Mouse (Mus musculus) hindbrain, embryonic 16.5 days (tissue): ENCODE measurements at regions not wholly inside any gene's neighbourhood (a gene's known extent, or its start where the extent isn't known, plus 50 kb on each side); places are given as distances from the start of the nearest gene placed in this dataset.
"Not testable (repeated sequence)": the region's sequence is repeated elsewhere in the genome, so short reads cannot be mapped to it uniquely, and the experiment has no call there.

ENCODE experiments used
- ATAC-seq: fragments of 200-750 bp; cut with Nextera tagmentation; 2 replicates; pipeline ENCODE4 v1.8.0; 2017; ENCODE audit warnings: moderate TSS enrichment, moderate library complexity
- H3K27ac ChIP-seq: fragments of 300-500 bp; sonication (generic); 2 replicates; pipeline ENCODE4 v1.5.1; 2014; ENCODE audit warnings: low read depth, mild to moderate bottlenecking, control low read depth, low read length, moderate library complexity
- H3K27me3 ChIP-seq: fragments of 300-500 bp; sonication (generic); replicated peaks from 2 replicates; pipeline ENCODE4 v1.6.1; 2014; ENCODE audit warnings: low read length; ENCODE audit not compliant: control insufficient read depth, insufficient read depth
- H3K36me3 ChIP-seq: fragments of 300-500 bp; sonication (generic); 2 replicates; pipeline ENCODE4 v1.6.1; 2014; ENCODE audit warnings: mild to moderate bottlenecking, low read length, moderate library complexity, mixed read lengths; ENCODE audit not compliant: control insufficient read depth, insufficient read depth
- H3K4me1 ChIP-seq: fragments of 300-500 bp; sonication (generic); 2 replicates; pipeline ENCODE4 v1.6.1; 2014; ENCODE audit warnings: low read depth, low read length; ENCODE audit not compliant: control insufficient read depth, insufficient read depth
- H3K4me2 ChIP-seq: fragments of 300-500 bp; sonication (generic); 2 replicates; pipeline ENCODE4 v1.6.1; 2014; ENCODE audit warnings: mild to moderate bottlenecking, low read length, control low read depth, moderate library complexity
- H3K4me3 ChIP-seq: fragments of 300-500 bp; sonication (generic); 2 replicates; pipeline ENCODE4 v1.5.1; 2014; ENCODE audit warnings: mild to moderate bottlenecking, low read length, control low read depth, moderate library complexity
- H3K9ac ChIP-seq: fragments of 300-500 bp; sonication (generic); 2 replicates; pipeline ENCODE4 v1.6.1; 2014; ENCODE audit warnings: low read depth, mild to moderate bottlenecking, control low read depth, low read length, moderate library complexity
- H3K9me3 ChIP-seq: fragments of 300-500 bp; sonication (generic); 2 replicates; pipeline ENCODE4 v1.6.1; 2014; ENCODE audit warnings: mild to moderate bottlenecking, low read length, moderate library complexity; ENCODE audit not compliant: control insufficient read depth
- WGBS: fragments of 180-500 bp; shearing (Covaris S2); extraction: QIAGEN DNeasy Blood & Tissue Kit; methylation state at CpG from one replicate; pipeline ENCODE4 v1.1.7; 2014; 5-methylcytosine and 5-hydroxymethylcytosine counted together

GRCm38 (mm10) chr1:181283539-181283938, 68.9 kb upstream of the Cnih3 start:
- not testable (repeated sequence) for H3K9me3 ChIP-seq, H3K4me1 ChIP-seq, H3K27me3 ChIP-seq, ATAC-seq, H3K36me3 ChIP-seq, H3K4me2 ChIP-seq, H3K4me3 ChIP-seq, H3K27ac ChIP-seq, H3K9ac ChIP-seq
- WGBS, result 84% methylated on average over 8 of the region's 8 CpGs

- no peak overlapping the region for H3K4me3 ChIP-seq
- H3K36me3 ChIP-seq, result no peaks in the 10 kb centered on the region
- no peaks in the 10 kb centered on the region for H3K9me3 ChIP-seq
- ATAC-seq, result no peak
- WGBS, result 69% methylated on average over 10 of the region's 10 CpGs
- no peak overlapping the region for H3K27ac ChIP-seq
- no peaks in the 10 kb centered on the region for H3K27me3 ChIP-seq
- H3K4me1 ChIP-seq, result no peaks in the 10 kb centered on the region
- no peak overlapping the region for H3K4me2 ChIP-seq
- no peak overlapping the region for H3K9ac ChIP-seq
Observed at GRCm38 (mm10) chr1:181284301-181285197, 67.9 kb upstream of the Cnih3 start.

GRCm38 (mm10) chr1:181285600-181285999, 66.8 kb upstream of the Cnih3 start:
- WGBS, result 85% methylated on average over 8 of the region's 8 CpGs
- Histone ChIP-seq H3K27ac (no peak overlapping the region), H3K9ac (no peak overlapping the region), H3K4me2 (no peak overlapping the region), H3K9me3 (no peaks in the 10 kb centered on the region), H3K4me1 (no peaks in the 10 kb centered on the region), H3K36me3 (no peaks in the 10 kb centered on the region), H3K27me3 (no peaks in the 10 kb centered on the region), H3K4me3 (no peak overlapping the region)
- no peak for ATAC-seq

- 88% methylated on average over 5 of the region's 5 CpGs for WGBS
- no peak for ATAC-seq
- Histone ChIP-seq H3K27me3 (no peaks in the 10 kb centered on the region), H3K4me1 (no peaks in the 10 kb centered on the region), H3K4me2 (no peak overlapping the region), H3K36me3 (no peaks in the 10 kb centered on the region), H3K9ac (no peak overlapping the region), H3K27ac (no peak overlapping the region), H3K4me3 (no peak overlapping the region), H3K9me3 (no peaks in the 10 kb centered on the region)
Observed at GRCm38 (mm10) chr1:181286146-181286545, 66.3 kb upstream of the Cnih3 start.

GRCm38 (mm10) chr1:181287166-181287565, 65.3 kb upstream of the Cnih3 start:
- Histone ChIP-seq H3K4me3 (no peak overlapping the region), H3K9me3 (no peaks in the 10 kb centered on the region), H3K27ac (no peak overlapping the region), H3K36me3 (no peaks in the 10 kb centered on the region), H3K4me2 (no peak overlapping the region), H3K4me1 (no peaks in the 10 kb centered on the region), H3K27me3 (no peaks in the 10 kb centered on the region), H3K9ac (no peak overlapping the region)
- no peak for ATAC-seq
- WGBS, result 90% methylated on average over 1 of the region's 1 CpGs

GRCm38 (mm10) chr1:181289385-181290035, 62.9 kb upstream of the Cnih3 start:
- H3K27me3 ChIP-seq, result no peaks in the 10 kb centered on the region
- no peak overlapping the region for H3K27ac ChIP-seq
- no peaks in the 10 kb centered on the region for H3K36me3 ChIP-seq
- no peak for ATAC-seq
- no peak overlapping the region for H3K9ac ChIP-seq
- no peak overlapping the region for H3K4me3 ChIP-seq
- no peak overlapping the region for H3K4me2 ChIP-seq
- WGBS, result 80% methylated on average over 13 of the region's 13 CpGs
- no peaks in the 10 kb centered on the region for H3K9me3 ChIP-seq
- no peaks in the 10 kb centered on the region for H3K4me1 ChIP-seq

- Histone ChIP-seq H3K27ac (no peak overlapping the region), H3K27me3 (no peaks in the 10 kb centered on the region), H3K36me3 (no peaks in the 10 kb centered on the region), H3K4me3 (no peak overlapping the region), H3K9ac (no peak overlapping the region), H3K9me3 (no peaks in the 10 kb centered on the region), H3K4me2 (no peak overlapping the region), H3K4me1 (no peaks in the 10 kb centered on the region)
- ATAC-seq, result no peak
- WGBS, result 58% methylated on average over 6 of the region's 6 CpGs
Observed at GRCm38 (mm10) chr1:181291202-181291601, 61.2 kb upstream of the Cnih3 start.

GRCm38 (mm10) chr1:181291966-181292365, 60.5 kb upstream of the Cnih3 start:
- no peaks in the 10 kb centered on the region for H3K36me3 ChIP-seq
- no peak overlapping the region for H3K9ac ChIP-seq
- no peak overlapping the region for H3K4me3 ChIP-seq
- no peaks in the 10 kb centered on the region for H3K9me3 ChIP-seq
- H3K4me2 ChIP-seq, result no peak overlapping the region
- no peak overlapping the region for H3K27ac ChIP-seq
- 91% methylated on average over 5 of the region's 5 CpGs for WGBS
- no peak for ATAC-seq
- H3K4me1 ChIP-seq, result no peaks in the 10 kb centered on the region
- H3K27me3 ChIP-seq, result no peaks in the 10 kb centered on the region

- H3K4me2 ChIP-seq, result no peak overlapping the region
- WGBS, result 85% methylated on average over 16 of the region's 16 CpGs
- ATAC-seq, result no peak
- no peaks in the 10 kb centered on the region for H3K9me3 ChIP-seq
- H3K27me3 ChIP-seq, result no peaks in the 10 kb centered on the region
- H3K36me3 ChIP-seq, result no peaks in the 10 kb centered on the region
- no peak overlapping the region for H3K27ac ChIP-seq
- H3K9ac ChIP-seq, result no peak overlapping the region
- H3K4me1 ChIP-seq, result no peaks in the 10 kb centered on the region
- no peak overlapping the region for H3K4me3 ChIP-seq
Observed at GRCm38 (mm10) chr1:181293079-181293865, 59.2 kb upstream of the Cnih3 start.
